Mouse (Mus musculus): ENCODE data around the gene Slc39a11.

Slc39a11 gene

DNA sequence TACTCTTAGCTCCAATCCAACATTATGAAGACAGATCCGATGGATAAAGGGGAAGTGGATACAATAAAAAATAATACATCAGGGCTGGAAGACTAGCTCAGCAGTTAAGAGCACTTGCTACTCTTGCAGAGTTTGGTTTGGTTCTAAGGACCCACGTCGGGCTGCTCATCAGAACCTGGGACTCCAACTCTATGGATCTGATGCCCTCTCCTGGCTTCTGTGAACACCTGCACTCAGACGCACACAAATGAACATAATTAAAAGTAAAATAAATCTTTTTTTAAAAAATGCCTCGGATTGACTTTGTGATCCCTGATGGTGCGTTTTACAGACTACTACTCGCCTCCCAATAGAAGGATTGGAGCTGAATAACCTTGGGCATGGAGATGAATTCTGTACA is 19.2 kb downstream of the Slc39a11 start:
- DNase-seq: no peak

DNA sequence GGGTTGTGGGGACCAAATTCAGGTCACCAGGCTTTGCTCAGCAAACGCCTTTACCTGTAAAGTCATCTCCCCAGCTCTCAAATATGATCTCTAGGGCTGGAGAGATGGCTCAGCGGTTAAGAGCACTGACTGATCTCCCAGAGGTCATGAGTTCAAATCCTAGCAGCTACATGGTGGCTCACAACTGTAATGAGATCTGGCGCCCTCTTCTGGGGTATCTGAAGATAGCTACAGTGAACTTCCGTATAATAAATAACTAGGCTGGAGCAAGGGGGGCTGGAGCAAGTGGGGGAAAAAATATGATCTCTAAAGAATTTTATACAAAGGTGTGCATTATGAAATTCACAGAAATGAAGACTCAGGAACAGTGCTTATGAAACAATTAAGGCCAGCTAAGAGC is 22.1 kb downstream of the Slc39a11 start:
- DNase-seq: no peak

DNA sequence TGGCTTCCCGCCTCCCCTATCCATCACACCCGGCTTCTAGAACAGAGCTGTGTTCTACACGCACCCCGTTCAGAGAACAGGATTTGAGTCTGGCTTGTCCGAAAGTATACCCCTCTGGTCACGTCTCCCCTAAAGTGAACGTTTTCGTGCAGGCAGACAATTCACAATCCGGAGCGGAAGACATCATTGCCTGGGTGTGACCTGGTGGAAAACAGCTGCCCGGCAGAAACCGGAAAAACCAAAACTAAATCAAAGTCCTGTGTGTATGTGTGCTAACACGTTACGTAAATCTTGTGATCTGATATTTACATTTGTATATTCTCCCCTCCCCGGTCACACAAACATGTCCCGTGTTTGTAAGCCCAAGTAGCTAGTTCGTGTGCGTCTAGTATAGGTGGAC is 24.4 kb downstream of the Slc39a11 start:
- no peak for DNase-seq

DNA sequence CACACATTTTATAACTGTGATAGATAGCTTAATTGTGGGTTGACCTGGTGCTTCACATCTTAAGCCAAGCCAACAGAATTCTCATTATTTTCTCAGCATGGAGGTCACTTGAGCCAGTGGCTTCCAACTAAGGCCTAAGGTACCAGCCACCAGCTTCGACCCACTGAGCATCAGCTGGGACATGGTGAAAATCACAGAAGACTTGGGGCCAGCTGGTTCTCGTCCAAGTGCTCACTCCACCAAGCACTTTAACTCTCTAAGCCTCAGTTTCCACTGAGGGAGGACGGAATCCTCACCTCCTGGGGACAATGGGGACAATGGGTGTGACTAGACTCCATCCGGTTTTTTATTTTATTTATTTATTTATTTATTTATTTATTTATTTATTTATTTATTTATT is 27.9 kb downstream of the Slc39a11 start:
- DNase-seq: no peak

DNA sequence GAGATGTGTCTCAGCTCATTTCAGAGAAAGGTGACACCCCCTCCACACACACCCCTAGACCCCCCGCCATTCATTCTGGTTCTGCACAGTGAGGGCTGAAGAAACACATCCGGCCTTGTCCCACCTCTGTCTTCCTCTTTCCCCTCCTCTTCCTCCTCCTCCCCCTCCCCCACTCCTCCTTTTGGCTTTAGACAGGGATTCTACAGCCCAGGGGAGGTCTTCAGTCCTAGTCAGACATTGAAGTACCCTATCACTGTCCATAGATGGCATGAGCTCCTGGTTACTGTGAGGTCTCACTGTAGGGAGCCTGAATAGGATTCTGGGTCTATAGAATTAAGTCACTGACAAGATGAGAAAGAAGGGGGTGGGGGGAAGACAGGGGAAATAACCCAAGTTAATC is 28.9 kb downstream of the Slc39a11 start:
- DNase-seq: no peak

DNA sequence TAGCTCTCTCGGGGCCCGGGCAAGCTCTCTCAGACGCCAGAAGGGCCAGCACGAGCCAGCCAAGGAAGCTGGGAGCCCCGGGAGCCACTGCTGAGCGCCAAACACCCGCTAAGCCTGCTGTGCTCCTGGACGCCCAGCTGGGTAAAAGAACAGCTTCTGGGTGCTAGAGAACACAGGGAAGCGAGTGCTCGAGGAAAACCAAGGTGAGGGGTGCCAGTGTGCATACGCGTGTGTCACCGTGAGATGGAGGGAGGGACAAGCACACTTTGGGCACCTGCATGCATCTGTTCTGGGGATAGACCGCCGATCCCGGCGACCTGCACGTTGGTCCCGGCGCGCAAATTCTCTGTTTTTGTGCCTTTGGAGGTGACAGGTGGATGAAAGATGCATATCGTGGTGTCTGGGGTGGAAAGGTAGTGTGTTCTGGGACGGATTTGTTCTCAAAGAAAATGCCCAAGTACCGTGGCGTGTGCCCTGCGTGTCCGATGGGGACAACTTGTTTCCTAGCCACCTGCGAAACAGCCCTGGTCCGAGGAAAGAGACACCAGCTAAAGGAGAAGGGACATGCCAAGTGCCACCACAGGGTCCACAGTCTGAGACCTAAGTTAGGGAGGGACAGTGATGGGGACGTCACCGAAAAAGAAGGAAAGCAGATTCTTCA is 30.3 kb downstream of the Slc39a11 start:
- DNase-seq: no peak

DNA sequence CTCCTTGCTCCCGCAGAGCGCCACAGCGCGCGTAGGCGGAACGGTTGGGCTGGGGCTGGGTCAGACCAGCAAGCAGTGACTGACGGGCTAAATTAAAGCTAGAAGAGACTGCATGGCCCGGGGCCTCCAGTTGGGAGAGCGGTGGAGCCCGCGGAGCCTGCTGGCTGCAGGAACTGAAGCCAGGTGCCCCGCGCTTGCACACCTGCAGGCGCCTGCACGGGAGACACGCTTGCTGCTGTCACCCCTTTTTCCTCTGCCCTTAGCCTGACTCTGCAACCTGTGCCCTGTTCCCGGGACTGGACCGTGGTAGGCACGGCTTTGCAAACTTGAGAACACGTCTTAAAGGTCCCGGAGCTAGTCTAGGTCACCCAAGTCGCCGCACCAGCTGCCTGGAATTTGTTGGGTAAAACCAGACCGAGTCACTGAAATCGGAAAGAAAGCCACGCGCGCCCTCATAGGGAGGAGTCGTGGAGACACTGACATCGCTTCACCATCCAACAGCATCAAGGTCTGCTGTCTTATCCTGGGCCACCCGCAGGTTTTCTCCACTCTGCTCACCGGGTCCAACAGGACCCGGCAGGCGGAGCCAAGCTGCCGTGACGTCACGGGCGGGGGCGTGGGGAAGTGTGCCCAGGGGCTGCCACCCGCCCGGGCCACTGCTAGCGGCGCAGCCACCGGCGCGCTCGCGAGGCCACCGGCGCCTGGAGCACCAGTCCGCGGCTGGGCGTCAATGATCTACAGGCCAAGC is 31.0 kb downstream of the Slc39a11 start, which contains the start of gene Sstr2:
Sstr2 (plus strand) TSS at position 671 of the 748 bp plus-strand sequence.
- peak; percentile 47 for DNase-seq

DNA sequence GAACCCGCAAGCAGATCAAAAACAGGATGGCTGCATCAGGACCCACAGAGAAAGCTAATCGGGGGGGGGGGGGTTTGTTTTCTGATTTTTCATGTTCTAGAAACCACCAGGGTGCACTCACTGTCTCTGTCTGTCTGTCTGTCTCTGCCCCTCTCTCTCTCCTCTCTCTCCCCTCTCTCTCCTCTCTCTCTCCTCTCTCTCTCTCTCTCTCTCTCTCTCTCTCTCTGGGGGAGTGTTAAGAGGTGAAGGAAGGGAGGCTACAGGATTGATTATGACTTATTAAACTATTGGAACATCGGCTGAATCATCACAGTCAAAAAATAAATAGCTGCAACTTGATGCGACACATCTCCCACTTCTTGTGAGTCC is 31.6 kb downstream of the Slc39a11 start:
- DNase-seq: no peak

DNA sequence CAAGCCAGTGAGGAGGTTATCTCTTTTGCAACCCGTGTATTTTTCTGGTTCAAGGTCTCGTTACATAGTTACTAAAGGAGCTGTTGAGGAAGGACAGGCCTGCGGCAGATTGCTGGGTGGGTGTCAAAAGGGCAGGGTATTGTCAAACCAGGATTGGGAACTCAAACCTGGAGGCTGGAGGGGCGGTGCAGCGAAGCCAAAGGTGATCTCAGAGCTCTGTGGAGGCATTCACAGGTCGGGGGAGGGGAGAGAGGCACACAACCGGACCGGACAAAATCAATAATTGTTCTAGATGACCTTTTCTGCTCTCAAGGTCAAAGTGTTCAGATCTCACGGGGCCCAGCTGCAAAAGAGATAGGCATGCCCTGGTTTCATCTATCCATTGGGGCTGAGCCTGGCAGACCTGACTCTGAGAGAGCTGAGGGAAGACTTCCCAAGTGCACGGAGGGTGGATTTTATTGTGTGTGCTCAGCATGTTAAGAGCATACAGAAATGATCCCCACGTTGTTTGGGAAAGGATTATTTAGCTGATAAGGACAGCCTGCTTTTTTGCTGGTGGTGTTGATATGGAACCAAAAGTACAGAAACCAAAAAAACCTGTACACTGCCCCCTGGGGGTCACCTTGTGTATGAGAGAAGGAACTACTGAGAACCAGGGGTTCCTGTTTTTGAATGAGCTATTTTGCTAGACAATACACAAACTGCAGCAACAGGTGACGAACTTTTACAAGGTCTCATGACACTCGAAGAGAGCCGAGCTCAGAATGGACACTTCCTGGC is 32.6 kb downstream of the Slc39a11 start:
- DNase-seq: peak; percentile 30

DNA sequence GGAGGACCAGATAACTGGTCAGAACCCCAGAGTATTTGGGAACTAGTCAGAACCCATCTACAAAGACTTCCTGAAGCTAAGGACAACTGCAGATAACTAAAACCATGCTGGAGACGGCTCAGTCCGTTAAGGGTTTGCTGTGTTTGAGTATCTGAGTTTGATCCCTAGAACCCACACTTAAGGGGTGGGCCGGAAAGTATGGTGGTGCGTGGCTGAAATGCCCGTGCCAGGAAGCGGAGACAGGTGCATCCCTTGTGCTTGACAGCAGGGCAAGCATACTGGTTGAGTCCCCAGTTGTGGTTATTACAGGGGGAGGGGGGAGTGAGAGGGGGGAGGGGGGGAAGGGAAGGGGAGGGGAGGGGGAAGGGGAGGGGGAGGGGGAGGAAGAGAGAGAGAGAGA is 35.4 kb downstream of the Slc39a11 start:
- DNase-seq: no peak

DNA sequence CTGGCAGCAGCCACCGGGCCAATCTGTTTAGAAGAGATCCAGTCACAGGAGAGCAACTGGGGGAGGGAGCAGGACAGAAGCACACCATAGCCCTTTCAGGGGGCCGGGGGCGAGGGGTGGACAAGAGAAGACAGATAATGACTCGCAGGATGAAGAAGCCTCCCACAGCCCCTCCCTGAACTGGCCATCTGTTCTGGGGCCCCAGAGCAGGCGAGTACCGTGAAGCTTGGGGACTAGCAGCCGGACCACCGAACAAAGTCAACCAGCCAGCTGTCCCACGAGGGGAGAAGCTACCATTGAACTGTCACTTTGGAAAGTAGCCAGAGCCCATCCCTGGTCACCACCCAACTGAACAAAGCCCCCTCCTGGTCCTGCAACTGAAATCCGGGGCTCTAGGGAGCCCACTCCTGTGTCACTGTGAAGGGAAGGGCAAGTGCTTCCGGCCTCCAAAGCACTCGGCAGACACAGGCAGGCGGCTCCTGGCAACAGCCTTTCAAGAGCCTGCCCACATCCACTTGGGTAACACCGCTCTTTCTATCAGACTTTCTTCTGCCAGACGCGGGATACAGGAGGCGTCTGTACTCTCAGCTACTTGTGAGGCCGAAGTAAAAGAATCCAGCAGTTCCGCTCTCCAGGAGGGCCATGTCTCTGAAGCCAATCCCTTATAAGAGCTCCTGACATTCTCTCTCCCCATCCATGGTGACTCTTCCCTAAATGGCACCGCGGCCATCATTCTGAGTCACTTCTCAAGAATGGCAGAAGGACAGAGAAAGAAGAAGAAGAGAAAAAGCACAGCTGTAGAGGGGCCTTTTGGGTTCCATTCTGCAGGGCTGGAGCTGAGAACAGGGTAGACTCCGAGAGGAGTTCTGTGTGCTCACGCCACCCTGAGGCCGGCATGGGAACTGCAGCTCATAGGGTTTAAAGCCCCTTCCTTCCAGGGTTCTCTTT is 37.9 kb downstream of the Slc39a11 start:
- peak; percentile 13 for DNase-seq

DNA sequence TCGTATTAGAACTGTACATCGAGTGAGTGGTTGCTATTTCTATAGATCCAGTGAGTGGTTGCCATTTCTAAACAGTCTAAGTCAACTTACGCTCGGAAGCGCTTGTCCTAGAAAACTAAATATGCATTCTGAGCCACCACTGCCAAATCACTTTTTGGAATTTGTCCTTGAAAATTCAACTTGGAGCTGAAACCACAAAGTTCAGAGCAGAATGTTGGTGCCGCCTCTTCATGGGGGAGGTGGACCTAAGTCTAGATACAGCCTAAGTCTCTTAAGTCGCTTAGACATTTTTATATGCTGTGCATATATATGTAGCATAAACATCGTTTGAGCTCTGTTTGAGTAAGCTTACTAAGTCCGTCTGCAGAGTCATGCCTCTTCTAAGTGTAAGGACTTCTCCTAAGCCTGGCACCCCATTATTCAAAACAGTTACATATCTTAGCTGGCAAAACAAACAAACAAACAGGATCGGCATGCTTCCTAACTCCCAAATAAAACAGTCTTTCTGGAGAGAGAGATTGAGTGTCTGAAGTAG is 38.7 kb downstream of the Slc39a11 start:
- DNase-seq: no peak

DNA sequence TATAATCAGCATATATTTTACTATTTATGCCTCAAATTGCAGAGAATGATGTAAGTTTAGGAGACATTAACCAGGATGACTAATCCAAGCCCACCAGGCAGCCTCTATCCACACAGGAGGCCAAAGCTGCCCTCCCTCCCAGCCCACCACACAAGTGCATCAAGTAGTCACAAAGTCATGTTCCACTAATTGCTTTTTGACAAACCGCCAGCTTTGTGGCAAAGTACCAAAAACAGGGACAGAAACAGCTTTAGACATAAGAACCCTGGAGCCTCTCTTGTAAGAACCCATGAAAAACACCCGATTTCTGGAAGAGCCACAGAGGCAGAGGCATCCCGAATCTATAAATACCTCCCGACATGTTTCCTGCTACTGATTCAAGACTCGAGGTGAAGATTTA is 39.6 kb downstream of the Slc39a11 start:
- no peak for DNase-seq

DNA sequence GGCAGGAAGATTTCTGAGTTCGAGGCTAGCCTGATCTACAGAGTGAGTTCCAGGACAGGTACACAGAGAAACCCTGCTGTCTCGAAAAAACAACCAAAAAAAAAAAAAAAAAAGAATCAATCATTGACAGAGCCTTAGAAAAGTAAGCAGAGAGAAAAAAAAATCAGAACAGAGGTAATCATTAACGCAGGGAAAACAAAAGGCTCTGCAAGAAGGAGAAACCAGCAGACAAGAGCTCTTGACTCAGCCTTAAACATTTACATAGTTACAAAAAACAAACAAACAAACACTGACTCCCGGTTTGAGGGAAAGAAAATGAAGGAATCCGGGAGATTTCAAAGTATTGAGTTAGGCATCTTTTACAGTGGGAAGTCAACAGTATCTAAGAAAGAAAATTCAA is 40.3 kb downstream of the Slc39a11 start:
- DNase-seq: no peak

DNA sequence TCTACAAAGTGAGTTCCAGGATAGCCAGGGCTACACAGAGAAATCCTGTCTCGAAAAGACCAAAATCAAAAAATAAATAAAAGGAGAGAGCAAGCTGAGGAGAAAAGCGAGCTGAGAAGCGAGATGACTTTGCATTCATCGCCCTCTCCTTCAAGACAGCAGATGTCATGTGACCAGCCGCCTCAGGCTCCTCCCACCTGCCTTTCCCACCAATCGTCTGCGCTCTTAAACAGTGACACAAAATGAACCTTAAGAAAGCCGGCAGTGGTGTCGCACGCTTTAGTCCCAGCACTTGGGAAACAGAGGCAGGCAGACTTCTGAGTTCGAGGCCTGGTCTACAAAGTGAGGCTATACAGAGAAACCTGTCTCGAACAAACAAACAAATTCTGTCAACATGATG is 42.3 kb downstream of the Slc39a11 start:
- DNase-seq: no peak

DNA sequence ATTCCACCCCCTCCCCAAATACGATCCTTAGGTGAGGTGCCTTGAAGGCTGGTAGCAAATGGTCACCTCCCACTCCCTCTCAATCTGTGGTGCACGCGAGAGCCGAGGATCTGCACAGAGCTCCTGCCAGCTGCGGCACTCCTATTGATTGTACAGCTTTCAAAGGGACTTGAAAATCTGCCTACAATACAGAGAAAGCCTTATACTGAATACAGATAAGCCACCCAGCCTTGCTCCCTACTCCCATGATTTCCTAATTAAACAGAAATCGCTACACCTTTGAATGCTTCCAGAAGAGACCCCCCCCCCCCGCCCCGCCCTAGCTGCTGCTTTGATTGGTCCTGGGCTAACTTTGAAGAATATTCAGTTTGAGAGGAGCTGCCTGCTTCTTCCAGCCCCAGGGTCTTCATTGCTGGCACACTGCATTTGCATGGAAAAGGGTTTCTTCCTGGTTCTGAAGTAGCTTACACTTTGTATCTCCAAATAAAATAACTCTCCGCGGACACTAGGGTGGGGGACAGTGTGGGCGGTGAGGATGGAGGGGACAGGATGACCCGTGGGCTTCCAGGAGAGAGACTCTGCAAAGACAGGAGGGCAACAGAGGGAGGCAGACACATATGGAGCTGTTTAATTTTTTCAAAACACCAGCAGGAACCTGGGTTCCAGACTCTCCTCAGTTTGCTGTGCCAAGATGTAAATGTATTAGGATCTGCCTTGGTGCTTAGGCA is 48.1 kb downstream of the Slc39a11 start:
- DNase-seq: no peak

DNA sequence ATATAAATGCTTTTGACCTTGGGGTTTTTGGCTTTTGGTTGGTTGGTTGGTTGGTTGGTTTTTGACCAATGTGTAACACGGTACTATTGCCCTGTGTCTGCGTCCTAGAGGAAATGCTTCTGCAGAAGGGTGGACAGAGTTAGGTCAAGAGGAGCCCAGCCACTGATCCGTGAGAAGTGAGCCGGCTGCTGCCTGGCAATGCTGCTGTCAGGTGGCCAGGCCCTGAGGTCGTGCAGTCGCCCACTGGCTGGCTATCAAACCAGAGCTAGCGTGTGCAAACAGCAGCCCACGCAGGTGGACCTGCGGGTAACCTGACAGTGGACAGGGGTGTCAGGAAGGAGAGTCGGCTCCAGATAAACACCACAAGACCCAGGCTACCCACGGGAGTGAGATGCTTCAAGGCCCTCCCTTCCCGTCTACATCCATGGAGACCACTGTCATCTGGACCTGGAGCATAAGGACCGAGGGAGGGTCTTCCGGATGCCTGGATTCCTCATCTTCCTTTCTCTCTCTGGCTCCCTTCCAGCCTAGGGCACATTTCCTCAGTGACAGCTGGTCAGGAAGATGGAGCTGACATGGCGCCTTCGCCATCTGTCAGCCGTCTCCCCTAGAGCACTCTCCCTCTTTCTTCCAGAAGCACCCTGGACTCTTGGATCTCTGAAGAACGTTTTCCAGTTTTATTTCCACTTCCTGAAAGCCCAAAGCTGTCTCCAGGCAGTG is 49.2 kb downstream of the Slc39a11 start:
- peak; percentile 45 for DNase-seq

DNA sequence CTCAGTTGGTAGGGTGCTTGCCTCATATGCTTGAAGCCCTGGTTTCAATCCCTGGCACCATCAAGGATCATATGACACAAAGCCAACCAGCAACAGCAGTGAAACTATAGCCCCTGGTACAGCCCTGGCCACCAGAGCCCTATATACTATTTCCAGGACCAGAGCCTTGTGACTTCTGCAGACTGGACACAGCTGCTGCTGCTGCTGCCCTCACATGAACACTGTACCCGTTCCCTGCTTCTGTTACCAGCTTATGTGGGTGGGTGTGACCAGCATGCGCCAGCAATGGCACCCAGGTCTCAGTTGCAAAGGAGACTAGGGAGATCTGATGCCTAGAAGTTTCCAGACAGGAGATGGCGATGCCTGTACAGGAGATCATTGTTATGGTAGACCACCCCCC is 52.2 kb downstream of the Slc39a11 start:
- no peak for DNase-seq

DNA sequence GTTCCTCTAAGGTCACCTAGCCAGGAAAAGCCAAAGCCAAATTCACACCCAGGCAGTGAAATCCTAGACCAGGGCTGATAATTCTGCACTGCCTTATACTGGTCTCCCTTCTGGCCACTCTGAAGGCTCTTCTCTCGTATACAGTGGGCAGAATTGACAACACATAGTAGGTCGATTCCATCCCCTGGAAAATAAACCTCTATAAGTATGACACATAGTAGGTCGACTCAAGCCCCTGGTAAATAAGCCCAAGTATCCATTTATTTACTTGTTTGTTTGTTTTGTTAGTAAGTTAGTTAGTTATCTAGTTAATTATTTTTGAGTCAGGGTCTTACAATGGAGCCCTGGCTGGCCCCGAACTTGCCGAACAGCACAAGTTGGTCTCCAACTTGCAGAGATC is 54.7 kb downstream of the Slc39a11 start:
- no peak for DNase-seq

DNA sequence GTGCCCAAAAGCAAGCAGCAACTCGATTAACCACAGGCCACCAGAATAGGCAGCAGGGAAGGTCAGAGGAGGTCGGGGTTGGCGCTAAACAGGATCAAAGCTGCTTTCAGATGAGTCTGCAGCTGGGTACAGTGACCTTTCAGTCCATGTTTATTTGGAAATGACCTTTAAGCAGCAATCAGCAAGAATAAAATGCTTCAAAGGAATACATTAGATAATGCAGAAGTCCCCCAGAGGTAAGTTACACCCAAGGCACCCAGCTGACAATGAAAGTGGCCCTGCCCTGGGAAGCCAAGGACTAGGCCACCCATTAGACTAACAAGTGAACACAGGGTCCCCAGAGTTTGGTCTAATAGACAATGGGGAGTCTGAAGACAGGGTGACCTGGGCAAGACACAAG is 60.9 kb downstream of the Slc39a11 start:
- no peak for DNase-seq

DNA sequence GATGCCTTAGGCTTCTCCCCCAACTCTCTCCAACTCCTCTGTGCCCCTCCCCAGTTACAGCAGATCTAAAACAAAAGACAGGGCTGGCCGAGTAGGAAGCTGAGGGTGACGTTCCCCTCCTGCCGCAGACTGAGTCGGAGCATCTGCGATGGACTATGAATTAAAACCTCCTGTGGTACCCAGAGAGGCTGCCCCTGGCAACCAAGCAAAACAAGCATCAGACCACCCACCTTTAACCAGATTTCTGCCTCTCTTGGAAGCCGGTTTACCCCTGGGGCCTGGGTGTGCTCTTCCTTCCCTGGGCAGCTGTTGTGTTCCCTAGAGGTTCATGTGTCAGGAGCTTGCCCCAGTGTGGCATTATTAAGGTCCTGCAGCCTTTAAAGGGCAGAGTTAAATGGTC is 63.5 kb downstream of the Slc39a11 start:
- no peak for DNase-seq
